Mouse (Mus musculus) layer of hippocampus, postnatal 10 days (tissue): Measurements from ENCODE around the gene Adora3. TPM values are rescaled to one million over a fixed set of nuclear protein-coding genes. Genes with fewer than 3 reads are reported as not detected.

Experiments
- DNase-seq, 2 experiments: peaks; one replicate each; pipeline ENCODE4 v3.0.0; 2021; ENCODE audit warnings: low spot score in 2 of 2
- total RNA-seq, 2 experiments: library from RNA; stranded (reverse); gene quantifications; 2 replicates each; pipeline ENCODE4 v1.2.3; 2021

The Adora3 gene
- total RNA-seq, 2 experiments from 2014 or later: 0.34 to 1.1 TPM

DNA sequence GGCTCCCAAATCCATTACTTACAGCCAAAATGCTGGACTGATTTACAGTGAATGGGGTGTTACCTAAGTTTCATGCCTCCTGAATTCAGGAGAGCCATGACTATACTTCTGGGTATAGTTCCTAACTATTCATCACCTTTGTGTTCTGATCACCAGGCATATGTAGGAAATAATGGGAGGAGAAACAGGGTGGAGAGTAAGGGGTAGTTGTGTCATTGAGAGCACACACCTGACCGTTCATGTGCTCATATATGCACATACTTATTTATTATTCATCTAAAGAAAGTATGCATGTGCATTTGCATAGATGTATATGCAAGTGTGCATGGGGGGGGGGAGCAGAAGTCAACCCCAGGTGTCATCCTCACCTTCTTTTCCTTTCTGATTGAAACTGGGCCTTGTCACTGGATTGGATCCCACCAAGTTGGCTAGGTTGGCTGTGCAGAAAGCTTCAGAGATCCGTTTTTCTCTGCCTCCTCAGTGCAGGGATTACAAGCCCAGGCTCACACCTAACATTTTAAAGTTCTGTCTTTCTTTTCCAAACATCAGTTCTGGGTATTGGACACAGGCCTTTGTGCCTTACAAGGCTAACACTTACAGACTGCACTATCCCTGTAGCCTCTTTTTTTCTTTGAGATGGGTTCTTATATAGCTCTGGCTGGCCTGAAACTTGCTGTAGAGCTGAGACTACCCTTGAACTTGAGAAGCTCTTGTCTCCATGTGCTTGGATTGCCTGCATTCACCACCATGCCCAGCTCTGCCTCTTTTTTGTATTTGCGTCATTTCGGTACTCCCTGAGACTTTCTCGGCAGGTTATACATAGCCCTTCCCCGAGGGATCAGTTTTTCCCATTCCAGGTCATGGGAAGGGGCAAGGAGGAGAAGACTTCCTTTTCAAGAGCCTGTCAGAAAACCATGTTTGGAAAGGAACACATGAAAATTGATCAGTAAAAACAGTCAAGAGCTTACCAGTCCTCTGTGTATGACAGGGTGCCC is 3.1 kb downstream of the Adora3 start:
- DNase-seq: no peak

- no peak for DNase-seq
These were observed 5.4 kb downstream of the Adora3 start for GRCm38 (mm10) chr3:105876022-105876421.

DNA sequence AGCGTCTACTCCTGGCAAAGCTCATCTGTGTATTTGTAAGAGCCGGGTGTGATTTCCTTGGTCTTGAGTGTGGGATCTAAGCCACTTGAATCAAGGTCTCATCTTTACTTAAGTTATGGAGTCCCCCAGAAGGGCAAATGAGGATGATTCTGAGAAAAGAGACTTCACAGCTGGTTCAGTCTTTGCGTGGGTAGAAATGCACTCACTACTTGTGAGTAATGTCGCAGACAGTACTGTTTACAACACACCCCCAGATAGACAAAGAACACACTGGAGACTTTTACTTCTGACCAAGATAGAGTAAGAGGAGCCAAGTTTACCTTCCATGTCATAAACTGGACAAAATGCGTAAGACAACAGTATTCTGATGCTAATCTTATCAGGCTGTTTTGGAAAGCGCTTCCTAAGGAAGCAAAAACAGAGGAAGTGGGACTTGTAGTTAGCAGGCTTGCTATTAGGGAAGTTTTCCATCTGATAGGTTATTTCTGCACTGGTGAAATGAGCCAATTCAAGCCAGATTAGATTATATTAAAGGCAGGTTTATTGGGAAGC is 6.7 kb downstream of the Adora3 start:
- no peak for DNase-seq

- no peak for DNase-seq
These were observed 7.3 kb downstream of the Adora3 start for GRCm38 (mm10) chr3:105877919-105878318.

GRCm38 (mm10) chr3:105878751-105879150 is 8.1 kb downstream of the Adora3 start:
- no peak for DNase-seq

DNA sequence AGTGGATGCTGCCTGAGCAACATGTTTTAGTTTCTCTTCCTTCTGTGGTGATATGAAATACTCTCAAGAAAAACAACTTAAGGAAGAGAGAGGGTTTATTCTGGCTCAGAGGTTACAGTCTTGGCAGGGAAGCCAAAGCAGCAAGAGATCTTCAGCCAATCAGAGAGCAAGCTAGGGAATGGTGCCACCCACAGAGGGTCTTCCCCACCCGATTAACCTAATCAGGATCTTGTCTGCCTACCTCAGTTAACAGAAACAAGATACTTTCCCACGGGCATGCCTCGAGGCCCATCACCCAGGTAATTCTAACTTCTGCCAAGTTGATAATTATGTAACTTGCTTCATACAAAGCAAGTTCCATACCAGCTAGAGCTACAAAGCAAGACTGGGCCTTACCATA is 9.8 kb downstream of the Adora3 start:
- DNase-seq: no peak

GRCm38 (mm10) chr3:105882105-105882504 is 11.4 kb downstream of the Adora3 start:
- DNase-seq: no peak

GRCm38 (mm10) chr3:105883111-105883510 is 12.5 kb downstream of the Adora3 start:
- DNase-seq: no peak

DNA sequence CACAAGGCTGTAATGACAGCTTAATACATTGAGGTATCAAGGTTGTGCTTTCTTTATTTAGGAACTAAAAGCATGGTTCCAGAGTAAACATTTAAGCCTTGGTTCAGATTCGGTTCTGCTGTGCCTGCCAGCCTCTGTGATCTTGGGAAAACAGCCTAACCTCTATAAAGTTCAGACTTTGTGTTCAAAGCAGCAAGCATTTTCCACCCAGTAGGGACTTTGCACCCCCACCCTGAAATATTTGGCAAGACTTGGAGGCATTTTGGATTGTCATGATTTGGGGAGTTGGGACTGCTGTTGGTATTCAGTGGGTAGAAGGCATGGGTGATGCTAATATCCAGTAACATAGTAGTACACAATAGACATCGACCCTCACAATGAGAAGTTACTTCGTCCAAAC is 18.3 kb downstream of the Adora3 start:
- DNase-seq: no peak

DNA sequence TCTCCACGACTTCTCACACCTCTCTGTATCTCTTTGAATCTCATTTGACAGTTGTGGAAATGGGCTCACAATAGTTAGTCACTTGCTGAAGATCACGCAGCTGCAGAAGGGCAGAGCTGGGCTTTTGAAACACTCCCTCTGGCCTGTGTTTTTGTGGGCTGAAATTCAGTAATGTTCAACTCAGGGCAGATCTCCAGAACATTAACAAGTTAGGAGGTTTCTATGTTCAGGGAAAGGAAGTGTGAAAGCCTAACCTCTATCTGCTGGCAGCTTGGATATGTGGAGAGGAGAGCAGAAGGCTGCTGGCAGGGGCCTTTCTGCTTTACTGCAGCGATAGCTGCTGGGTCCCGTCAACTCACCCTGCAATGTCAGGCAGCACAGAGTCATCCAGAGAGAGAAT is 19.6 kb downstream of the Adora3 start:
- DNase-seq: no peak

- DNase-seq: no peak
These were observed 20.5 kb downstream of the Adora3 start for GRCm38 (mm10) chr3:105891141-105891540.

DNA sequence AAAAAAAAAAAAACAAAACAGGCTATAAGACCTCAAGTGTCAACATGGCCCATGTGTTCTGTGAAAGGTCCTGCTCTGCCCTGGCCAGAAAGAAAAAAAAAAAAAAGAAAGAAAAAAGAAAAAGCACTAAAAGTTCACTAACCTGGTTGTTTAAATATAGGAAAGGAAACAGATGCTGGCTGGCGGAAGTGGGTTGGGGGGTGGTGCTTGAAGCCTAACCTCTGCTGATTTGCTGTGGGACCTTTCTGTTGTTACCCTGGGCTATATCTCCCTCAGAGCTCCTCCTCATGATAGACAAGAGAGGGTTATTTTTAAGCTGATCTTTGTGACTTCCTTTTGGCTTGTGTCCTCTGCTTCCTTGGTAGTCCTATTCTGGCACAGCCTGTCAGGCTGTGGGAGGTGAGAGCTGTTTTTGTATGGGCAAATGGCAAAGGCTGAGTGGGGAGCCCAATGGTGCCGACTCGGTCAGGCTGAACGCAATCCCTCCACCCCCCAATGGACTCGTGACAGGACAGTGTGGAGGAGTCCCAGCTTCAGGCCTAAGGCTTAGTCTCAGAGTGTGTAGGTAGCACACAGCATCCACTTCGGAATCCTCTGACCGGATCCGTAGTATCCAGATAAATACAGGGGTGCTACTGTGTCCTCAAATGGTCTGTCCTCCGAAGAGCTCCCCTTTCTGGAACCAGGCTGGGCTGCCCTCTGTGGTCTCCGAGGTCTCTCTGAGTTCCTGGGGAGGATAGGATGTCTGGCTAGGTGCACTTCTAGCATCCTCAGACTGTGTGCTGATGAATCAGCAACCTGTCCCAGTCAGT is 21.3 kb downstream of the Adora3 start:
- DNase-seq: no peak

DNA sequence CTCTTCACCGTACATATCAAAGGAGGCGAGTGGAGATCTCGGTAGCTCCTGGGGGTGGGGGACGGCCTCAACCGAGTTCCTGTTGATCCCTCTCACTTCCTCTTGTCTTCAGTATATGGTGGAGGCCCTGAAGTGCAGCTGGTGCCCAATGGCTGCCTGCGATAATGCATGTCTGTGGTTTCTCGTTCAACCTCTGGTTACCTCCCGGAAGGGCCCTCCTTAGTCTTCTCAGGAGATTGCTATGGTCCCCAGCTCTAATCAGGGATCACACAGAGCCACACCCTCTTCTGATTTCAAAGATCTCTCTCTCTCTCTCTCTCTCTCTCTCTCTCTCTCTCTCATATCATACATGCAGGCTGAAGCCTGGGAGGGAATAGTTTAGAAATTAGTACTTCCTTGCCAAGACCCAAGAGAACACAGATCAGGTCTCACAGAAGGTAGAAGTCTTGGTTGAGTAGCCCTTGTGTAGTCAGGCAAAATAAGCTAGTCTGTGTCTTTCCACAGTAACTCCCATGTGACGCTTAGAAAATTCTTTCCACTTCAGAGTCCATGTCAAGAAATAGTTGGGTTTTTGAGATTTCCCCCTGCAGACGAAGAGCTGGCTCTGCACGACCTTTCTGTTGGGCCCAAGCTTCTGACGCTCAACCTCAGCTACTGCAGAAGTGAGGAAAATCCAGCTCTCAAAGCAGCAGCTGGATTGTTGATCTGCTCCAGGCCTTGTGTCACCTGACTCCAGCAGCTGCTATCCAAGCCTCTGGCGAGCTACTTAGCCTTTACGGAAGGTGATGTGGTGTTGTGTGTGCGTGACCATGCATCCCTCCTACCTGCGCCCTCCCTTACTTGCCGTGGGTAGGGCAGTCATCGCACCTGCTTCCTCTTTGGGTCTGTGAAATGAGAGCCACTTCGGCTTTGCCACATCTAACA is 22.2 kb downstream of the Adora3 start:
- no peak for DNase-seq

DNA sequence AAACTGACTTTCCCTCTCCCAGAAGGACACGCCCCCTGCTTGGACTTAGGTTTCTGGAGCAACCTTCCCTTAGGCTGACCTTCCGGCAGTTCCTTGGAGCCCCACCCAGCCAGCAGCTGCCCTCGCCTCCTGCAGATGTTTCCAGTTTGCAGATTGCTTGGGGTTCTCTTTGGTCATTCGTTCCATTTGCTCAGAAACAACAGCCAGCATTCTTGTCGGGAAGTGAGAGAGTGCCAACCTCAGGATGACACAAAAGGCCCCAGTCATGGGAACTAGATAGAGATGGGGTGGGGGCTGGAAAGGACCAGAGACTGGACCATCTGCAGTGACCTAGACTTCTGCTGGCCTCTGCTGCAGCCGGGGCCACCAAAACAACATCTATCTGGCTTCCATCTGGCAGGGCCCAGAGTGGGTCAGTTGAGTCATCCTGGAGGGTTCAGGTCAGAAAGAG is 23.3 kb downstream of the Adora3 start:
- no peak for DNase-seq

DNA sequence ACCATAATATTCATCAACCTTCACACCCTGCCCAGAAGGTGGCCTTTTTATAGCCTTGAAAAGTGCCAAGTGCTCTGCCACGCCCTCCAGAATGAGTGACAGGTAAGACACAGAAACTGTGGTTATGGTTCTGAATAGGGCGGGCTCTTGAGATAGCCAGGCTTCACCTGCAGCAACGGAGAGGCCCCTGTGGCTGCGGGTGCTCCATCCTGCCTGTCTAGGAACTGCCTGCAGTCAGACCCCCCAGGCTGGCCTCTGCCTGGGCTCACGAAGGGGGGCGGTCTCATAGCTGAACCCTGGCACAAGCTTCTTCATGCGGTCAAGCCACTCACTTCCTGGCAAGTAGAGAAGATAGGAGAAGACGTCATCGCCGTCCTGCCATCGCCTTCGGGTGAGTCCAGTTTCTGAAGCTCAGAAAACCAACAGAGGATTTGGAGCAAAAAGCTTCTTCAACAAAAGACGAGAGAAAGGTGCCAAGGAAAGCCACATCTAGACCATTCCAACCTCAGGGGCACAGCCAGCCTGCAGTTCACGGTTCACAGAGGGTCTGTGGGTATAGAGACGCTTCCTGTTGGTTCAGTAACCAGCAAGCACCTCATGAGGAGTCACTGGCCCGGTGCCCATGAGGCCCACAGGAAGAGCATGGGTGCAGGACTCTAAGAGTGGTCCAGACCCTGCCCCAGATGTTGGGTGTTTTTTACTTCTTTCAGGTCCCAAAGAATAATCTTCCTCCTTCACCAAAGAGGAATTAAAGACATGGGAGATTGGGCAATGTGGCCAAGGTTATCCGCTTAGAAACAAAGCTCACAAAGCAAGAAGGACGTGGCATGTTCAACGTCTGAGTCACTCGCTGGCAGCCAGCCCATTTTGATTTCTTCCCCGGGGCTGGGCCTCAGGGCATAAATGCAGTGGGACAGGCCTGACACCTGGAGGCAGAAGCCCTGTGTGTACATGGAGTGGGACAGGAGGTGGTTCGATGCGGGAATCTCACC is 24.2 kb downstream of the Adora3 start:
- peak; percentile 65 for DNase-seq

DNA sequence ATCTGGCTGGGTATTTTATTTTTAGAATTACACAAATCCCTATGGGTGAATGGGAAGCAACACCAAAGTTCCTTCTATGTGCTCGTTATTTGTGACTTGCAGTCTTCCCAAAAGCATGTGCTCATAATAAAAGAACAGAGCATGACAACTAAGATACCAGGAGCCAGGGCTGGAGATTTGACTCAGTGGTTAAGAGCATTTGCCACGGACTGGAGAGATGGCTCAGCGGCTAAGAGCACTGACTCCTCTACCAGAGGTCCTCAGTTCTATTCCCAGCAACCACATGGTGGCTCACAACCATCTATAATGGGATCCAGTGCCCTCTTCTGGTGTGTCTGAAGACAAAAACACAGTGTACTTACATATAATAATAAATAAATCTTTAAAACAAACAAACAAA is 26.2 kb downstream of the Adora3 start:
- no peak for DNase-seq

DNA sequence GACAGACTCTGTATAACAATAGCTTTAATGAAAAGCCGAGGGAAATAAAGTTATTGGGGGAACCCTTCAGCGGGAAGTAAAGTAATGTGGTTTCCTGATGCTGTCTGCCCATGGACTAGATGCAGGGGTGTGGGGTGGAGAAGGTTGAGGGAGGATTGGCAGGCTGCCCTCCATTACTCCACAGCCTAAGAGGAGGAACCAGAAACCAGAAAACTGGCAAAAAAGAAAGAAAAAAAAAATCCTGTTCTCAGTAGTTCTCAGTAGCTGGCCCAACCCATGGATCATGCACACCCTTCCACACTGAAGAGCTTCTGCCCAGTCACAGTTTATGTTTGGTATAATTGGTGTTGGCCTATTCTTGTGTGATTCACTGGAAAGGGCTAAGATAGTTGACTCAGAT is 27.7 kb downstream of the Adora3 start:
- DNase-seq: no peak

DNA sequence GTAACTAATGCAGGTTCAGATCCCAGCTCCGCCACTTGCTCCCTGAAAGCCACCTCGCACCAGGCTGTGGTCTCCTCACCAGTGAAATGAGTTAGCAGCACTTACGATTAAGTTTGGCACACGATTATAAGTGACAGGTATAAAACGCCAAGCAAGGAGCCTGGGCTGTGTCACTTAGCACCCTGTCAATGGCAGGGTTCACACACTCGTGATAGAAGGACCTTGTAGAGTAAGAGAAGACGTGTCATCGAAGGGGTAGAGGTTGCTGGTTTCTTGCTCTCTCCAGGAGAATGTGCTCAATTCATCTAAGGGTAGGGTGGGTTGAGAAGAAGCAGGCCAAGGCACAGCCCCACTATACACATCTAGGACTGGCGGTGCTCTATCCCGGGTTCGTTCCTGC is 28.2 kb downstream of the Adora3 start:
- DNase-seq: no peak

DNA sequence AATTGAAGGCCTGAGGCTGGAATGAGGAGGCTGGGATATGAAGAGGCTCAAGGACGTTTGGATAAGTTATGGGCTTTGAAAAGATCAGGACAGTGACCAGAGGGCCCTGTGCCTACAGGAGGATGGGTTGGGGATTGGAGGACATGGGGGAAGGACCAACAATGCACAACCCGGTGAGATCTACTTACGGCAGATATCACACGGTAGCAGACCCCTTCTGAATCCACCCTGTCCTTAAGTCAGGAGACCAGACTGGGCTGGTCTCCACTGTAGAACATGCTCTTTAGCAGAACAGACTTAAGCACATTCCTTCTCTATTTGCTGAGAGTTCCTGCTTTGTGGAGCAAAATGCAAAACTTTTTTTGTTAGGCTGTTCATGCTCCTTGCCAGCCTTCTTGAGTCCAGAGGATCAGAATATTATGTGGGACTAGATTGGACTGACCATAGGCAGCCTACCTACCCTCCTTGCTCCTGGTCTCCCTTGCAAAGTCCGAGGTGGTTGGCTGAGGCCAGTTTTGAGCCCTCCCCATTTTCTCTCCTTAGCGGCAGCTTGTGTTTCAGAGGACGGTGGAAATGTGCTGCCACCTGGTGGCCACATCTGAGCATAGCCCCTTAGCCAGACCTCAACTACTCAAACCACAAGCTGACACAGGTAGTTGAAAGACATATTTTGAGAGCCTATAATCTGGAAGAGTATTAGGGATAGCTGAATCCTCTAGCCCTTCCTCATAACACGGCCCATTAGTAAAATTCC is 28.9 kb downstream of the Adora3 start:
- peak; percentile 85 to 89 for DNase-seq
